Mouse (Mus musculus) gastrocnemius, postnatal 4 days (tissue): Measurements from ENCODE around the gene Clta. TPM values are rescaled to one million over a fixed set of nuclear protein-coding genes. Genes with fewer than 3 reads are reported as not detected.

Source experiments
- DNase-seq, 2 experiments: peaks; one replicate each; pipeline ENCODE4 v3.0.0; 2021 to 2022; ENCODE audit warnings: low spot score in 2 of 2, mixed read lengths in 2 of 2
- total RNA-seq, 2 experiments: library from RNA; stranded (reverse); gene quantifications; 2 replicates each; pipeline ENCODE4 v1.2.3; 2021

Gene Clta
- total RNA-seq, 2 experiments from 2014 or later: 158 to 176 TPM

DNA sequence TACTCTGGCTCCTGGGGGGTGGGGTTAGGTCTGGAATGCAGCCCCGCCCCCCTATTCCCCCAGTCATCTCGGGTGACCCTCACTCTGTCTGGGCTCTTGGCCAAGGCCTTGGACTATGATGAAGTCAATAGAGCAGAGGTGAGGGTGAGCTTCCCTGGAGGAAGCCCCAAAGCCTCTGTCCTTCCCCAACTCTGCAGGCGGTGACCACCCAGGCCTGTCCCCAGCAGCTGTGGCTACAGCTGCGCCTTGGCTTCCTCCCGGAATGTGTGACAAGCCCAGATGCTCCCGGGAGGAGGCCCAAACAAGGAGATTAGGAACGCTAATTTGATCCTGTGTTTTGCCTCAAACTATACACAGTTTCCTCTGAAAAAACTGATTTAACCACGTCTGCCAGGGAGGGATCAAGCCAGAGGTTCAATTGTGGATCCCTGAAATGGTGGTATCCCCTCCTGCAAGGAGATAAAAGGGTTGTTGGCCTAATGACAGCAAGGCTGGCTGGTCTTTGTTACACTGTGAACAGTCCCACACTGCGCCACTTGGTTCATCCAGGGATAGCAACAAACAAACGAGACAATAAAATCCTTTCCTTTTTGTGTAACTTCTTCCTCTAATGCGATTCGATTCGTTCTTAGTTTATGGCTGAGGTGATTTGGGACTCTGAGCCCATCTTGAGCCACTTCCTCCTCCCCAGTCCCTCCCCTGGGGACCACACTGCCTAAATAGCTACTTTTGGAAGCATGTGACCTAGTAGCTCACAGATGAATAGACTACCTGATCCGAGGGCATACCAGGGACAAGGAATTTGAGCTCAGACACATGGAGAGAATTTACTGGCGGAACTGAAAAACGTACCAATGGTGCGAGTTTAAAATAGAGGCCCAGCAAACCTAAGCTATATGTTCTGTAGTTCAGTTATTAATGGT lies 25.5 kb upstream of the Clta start:
- peak; percentile 50 to 73 for DNase-seq

DNA sequence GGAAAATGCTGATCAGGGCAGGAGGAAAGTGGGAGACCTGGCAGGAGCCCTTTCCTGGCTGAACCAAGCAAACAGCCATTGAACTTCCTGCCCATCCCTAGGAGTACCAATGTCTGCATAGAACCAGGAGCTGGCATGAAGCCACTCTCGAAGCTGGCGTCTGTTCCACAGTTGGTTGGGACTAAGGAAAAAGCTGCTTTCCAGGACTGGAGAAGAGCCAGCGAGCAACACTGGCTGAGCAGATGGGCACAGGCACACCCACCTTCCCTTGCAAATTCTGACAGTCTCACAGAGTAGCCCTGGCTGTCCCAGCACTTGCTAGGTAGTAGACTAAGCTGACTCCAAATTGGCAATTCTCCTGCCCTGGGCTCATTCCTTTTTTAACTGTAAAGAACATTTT lies 24.5 kb upstream of the Clta start:
- peak in 1 of 2 experiments; percentile 77 for DNase-seq

DNA sequence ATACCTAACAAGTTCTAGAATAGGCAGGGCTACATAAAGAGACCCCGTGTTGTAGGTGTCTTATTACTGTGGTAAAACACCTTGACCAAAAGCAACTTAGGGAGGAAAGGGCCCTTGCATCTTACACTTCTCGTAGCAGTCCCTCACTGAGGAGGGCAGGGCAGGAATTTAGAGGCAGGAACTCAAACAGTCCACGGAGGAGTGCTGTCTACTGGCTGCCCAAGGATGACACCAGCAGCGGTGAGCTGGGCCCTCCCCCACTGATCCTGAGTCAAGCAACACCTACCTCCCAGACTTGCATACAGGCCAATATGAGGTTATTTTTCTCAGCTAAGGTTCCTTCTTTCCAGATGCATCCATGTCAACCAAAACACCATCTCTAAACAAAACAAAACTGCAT lies 24.0 kb upstream of the Clta start:
- DNase-seq: peak in 1 of 2 experiments; percentile 7

DNA sequence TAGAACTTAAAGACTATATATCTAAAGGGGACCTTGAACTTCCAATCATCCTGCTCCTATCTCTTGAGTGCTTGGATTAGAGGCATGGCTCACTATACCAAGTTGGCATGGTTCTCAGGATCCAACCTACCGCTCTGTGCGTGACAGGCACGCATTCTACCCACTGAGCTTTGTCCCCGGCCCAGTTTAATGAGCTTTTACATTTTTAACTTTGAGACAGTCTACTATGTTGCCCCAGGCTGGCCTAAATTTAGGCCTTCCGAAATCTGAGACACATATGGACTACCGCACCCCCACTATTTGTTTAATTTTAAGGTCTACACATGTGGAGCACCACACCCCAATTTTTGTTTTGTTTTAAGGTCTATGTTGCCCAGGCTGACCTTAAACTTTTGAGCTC lies 23.4 kb upstream of the Clta start:
- peak in 1 of 2 experiments; percentile 5 for DNase-seq

- DNase-seq: peak in 1 of 2 experiments; percentile 6
Observed at GRCm38 (mm10) chr4:43981251-43981650, 23.0 kb upstream of the Clta start.

DNA sequence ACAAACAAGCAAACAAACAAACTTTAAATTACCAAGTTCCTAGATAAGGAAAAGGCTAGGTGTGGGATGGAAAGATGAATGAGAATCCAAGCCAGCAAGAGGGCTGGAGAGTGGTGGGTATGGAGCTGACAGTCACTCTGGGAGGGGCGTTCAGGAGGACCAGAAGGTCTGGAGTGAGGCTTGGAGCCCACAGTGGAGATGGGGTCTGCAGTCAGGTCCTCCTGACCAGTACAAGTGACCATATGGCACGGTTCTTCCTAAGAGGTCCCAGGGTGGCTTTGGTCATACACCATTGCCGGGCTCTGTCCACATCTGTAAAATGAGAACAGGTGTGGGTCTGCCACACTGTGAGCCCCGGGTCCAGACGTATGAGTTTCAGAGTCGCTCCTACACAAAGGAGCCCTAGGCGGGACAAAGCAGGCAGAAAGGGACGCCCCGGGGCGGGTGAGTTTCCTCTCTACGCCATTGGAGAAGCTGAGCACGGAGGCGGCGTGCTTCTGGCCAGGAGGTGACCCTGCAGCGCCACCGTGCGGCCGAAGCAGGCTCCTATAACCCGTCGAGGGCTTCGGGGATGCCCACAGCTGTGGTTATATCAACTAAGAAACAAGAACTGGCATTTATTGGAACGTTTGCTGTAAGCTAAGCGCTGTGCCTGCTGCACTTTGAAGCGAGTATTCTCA lies 22.1 kb upstream of the Clta start:
- DNase-seq: peak; percentile 90 to 96

DNA sequence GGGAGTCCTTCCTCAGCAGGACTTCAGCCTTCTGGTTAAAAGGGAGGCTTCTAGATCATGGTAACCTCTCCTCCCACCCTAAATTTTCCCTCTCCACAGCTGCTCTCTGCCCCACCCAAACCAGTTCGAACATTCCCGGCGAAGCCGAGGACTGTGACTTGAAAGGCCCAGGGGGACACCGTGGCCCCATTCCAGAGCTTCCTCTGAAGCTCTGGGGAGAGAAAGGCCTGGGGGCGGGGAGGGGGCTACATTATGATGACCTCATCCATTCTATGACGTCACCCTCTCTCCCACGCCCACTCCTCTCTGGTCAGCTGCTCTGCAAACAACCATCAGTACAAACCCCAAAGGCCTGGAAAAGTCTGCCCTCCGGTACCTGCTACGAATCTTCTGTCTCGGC lies 21.1 kb upstream of the Clta start, which contains the start of gene Ccin:
Gene Ccin, plus strand, starts transcription at position 303 of the 400 bp plus-strand sequence.
- DNase-seq: peak in 1 of 2 experiments; percentile 8

DNA sequence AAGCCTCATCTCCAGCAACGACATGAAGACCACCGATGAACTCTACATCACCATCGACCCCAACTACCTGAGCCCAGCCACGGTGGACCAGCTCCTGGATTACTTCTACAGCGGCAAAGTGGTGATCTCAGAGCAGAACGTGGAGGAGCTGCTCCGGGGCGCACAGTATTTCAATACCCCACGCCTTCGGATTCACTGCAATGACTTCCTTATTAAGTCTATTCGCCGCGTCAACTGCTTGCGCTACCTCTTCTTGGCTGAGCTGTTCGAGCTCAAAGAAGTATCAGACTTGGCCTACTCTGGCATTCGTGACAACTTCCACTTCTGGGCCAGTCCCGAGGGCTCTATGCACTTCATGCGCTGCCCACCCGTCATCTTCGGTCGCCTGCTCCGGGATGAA lies 20.5 kb upstream of the Clta start:
- DNase-seq: peak in 1 of 2 experiments; percentile 7

GRCm38 (mm10) chr4:43984326-43984725 lies 19.9 kb upstream of the Clta start:
- peak in 1 of 2 experiments; percentile 6 for DNase-seq

GRCm38 (mm10) chr4:43988976-43989375 lies 15.3 kb upstream of the Clta start:
- DNase-seq: no peak

- DNase-seq: no peak
Observed at GRCm38 (mm10) chr4:43993072-43993471, 11.2 kb upstream of the Clta start.

DNA sequence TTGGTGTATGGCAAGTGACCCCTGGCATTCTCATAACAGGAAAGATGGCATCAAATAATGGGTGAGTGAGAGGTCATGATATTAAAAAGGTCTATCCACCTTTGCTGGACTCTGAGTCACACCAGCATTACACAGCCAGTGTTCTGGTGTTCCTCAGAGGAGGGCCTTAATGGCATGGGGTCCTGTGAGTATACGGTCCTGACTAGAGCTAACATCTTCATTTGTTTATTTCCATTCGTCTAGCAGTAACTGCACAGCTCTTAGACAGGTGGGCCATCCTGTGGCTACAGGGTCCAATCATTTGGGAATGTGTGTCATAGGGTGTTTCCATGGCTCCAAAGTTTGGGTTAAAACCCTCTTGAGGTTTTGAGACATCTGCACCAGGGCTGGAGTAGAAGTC lies 9.9 kb upstream of the Clta start:
- no peak for DNase-seq

GRCm38 (mm10) chr4:44003622-44004021 lies 630 bp upstream of the Clta start:
- DNase-seq: no peak

DNA sequence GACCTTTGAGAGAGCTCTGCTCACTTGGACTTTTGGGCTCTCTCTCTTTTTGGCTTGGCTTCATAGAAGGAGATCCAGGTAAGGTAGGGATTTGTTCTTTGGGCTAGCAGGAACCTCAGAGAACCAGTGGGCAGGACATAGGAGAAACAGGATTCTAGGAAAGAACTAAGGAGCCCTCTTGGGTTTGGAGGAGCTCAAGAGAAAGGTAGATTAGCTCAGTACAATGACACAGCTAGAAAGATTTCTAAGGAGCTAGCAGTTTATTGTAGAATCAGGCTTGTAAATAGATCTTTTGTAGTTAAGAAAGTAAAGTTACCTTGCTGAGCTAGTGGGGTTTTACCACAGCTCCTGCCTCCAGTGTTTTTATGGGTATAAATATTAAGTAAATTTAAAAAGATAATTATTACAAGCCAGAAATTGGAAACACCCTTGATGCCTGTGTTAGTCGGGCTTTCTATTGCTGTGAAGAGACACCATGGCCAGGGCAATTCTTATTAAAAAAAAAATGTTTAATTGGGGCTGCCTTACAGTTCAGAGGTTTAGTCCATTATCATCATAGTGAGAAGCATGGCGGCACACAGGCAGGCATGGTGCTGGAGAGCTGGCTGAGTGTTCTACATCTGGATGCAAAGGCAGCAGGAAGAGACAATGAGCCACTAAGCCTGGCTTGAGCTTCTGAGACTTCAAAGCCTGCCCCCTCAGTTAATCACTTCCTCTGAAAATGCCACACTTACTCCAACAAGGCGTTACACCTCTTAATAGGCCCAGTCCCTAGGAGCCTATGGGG lies 564 bp downstream of the Clta start:
- DNase-seq: no peak

- DNase-seq: no peak
Observed at GRCm38 (mm10) chr4:44010176-44010575, 5.9 kb downstream of the Clta start.

DNA sequence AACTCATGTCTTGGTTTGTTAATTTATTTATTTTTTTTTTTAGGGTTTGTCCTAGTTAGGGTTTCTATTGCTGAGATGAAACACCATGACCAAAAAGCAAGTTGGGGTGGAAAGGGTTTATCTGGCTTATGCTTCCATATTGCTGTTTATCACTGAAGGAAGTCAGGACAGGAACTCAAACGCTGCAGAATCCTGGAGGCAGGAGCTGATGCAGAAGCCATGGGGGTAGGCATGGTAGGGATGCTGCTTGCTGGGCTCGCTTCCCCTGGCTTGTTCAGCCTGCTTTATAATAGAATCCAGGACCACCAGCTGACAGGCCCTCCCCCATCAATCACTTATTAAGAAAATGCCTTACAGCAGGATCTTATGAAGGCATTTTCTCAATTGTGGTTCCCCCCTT lies 6.6 kb downstream of the Clta start:
- DNase-seq: no peak

DNA sequence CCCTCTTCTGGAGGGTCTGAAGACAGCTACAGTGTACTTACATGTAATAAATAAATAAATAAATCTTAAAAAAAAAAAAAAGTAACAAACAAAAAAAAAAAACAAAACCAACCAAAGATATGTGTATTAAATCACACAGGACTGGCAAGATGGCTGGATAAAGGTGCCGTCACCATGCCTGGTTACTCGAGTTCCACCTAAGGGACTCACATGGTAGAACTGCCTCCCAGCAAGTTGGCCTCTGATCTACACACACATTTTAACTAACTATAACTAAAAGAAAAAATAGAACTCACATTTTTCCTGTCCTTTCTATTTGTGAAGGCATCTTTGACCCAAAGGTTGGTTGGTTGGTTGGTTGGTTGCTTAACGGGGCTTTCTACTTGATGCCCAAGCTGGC lies 7.5 kb downstream of the Clta start:
- DNase-seq: no peak

DNA sequence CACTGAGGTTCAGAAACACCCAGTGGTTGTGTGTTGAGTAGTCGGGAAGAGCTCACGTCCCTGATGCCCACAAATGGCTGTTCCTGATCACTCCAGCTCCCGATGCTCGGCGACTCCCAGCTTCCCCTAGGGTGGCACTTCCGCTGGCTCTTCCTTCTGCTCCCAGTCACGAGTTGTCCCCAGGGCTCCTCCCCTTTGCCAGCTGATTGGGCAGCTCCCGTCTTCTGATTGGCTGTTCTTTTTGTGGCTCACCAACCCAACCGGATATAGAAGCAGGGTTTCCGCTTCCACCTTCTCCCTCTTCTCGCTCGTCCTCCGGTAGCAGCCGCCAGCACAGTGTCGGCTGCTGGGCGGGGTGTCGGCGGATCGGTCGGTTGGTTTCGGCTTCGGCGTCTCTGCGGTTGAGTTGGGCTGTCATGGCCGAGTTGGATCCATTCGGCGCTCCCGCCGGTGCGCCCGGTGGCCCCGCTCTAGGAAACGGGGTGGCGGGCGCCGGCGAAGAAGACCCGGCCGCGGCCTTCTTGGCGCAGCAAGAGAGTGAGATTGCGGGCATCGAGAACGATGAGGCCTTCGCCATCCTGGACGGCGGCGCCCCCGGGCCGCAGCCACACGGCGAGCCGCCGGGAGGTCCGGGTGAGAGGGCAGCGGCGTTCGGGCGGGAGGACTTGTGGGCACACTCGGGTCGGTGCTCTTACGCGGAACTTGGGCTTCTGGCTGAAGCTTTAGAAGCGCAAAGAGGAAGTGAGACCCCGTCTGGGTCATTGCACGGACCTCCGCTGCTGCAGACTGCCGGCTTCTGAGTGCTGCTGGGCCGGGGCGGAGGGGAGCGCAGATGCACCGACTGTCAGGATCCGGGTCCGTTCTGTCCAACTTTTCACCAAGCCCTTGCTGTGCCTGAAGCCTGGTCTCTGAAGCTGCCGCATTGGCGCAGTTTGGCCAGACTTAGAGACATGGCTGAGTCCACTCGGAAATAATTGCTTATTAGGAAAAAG lies 8.4 kb downstream of the Clta start:
- DNase-seq: peak; percentile 72 to 89

DNA sequence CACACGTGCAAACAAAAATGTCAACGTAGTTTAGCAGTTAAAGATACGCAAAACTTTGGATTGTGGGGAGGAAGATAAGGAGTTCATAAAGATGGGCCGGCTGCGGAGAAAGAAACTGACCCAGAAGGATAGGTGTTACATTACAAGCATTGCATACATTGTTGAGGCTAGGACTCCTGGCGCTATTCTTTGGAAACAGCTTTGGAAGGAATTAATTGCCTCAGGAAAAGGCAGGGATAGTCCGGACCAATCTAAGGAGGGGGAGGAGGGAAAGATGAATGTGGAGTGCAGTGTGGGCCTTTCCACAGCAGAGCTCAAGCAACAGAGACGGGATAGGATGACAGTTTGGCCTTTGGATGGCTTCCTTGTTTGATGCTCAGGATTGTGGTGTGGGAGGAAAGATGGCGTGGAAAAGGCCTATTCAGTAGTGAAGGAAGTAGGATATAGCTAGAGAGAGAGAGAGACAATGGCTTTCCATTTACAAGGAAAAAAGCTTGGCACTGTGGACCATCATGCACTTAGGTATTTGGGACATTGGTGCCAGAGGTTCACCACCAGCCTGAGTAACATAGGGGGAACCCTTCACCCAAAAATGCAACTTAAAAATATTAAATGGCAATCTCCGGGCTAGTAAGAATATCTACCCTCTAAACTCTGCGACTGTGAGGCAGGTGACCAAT lies 9.3 kb downstream of the Clta start:
- DNase-seq: no peak

- no peak for DNase-seq
Observed at GRCm38 (mm10) chr4:44016071-44016470, 11.8 kb downstream of the Clta start.
